Mouse (Mus musculus) limb, embryonic 14.5 days (tissue): ENCODE data around the gene Vsnl1. TPM values are rescaled to one million over a fixed set of nuclear protein-coding genes. Genes with fewer than 3 reads are reported as not detected.

Source experiments
- ATAC-seq: fragments of 200-750 bp; cut with Nextera tagmentation; 2 replicates; pipeline ENCODE4 v1.8.0; 2017; ENCODE audit warnings: low read depth, moderate number of reproducible peaks, moderate TSS enrichment; ENCODE audit not compliant: low FRiP score
- DNase-seq: peaks from one replicate; pipeline ENCODE4 v3.0.0-alpha.2; 2015; ENCODE audit warnings: low spot score
- H3K27ac ChIP-seq: fragments of 300-500 bp; sonication (generic); replicated peaks from 2 replicates; pipeline ENCODE4 v1.5.1; 2014; ENCODE audit warnings: low read depth, mild to moderate bottlenecking, low read length, moderate library complexity, mixed read lengths
- H3K27me3 ChIP-seq: fragments of 300-500 bp; sonication (generic); 2 replicates; pipeline ENCODE4 v1.6.1; 2014; ENCODE audit warnings: low read length, mixed read lengths; ENCODE audit not compliant: control insufficient read depth, insufficient read depth
- H3K36me3 ChIP-seq: fragments of 300-500 bp; sonication (generic); 2 replicates; pipeline ENCODE4 v1.6.1; 2014; ENCODE audit warnings: mild to moderate bottlenecking, low read length, moderate library complexity, mixed read lengths; ENCODE audit not compliant: control insufficient read depth, insufficient read depth
- H3K4me1 ChIP-seq: fragments of 300-500 bp; sonication (generic); 2 replicates; pipeline ENCODE4 v1.6.1; 2014; ENCODE audit warnings: antibody characterized with exemption, low read length, mixed read lengths; ENCODE audit not compliant: control insufficient read depth, insufficient read depth
- H3K4me2 ChIP-seq: fragments of 300-500 bp; sonication (generic); replicated peaks from 2 replicates; pipeline ENCODE4 v1.6.1; 2014; ENCODE audit warnings: low read depth, mild to moderate bottlenecking, low read length, moderate library complexity; ENCODE audit not compliant: severe bottlenecking
- H3K4me3 ChIP-seq: fragments of 300-500 bp; sonication (generic); replicated peaks from 2 replicates; pipeline ENCODE4 v1.5.1; 2014; ENCODE audit warnings: low read length
- H3K9ac ChIP-seq: fragments of 300-500 bp; sonication (generic); 2 replicates; pipeline ENCODE4 v1.6.1; 2014; ENCODE audit warnings: mild to moderate bottlenecking, low read depth, low read length, moderate library complexity; ENCODE audit not compliant: severe bottlenecking
- H3K9me3 ChIP-seq: fragments of 300-500 bp; sonication (generic); 2 replicates; pipeline ENCODE4 v1.6.1; 2016; ENCODE audit warnings: low read length; ENCODE audit not compliant: control insufficient read depth
- POLR2A ChIP-seq: fragments of 200-500 bp; IDR thresholded peaks from 2 replicates; pipeline ENCODE4 v1.8.0; 2012; ENCODE audit warnings: inconsistent platforms, mild to moderate bottlenecking, moderate library complexity, borderline replicate concordance; ENCODE audit not compliant: insufficient read depth, insufficient read length; ENCODE audit errors: extremely low read depth
- WGBS: fragments of 180-500 bp; shearing (Covaris S2); extraction: QIAGEN DNeasy Blood & Tissue Kit; methylation state at CpG from one replicate; pipeline ENCODE4 v1.1.7; 2014; 5-methylcytosine and 5-hydroxymethylcytosine counted together
- polyA plus RNA-seq, 2 experiments: library from polyadenylated mRNA; depleted of rRNA in 1 of 2; stranded (reverse) in 1 of 2; unstranded in 1 of 2; fragments of >200 nt; fragmentation: Nextera tagmentation in 1 of 2; extraction: Ambion mirVana in 1 of 2; gene quantifications; 2 replicates each; pipeline versions ENCODE4 v1.2.1 to v1.2.3; 2012 to 2014

The Vsnl1 gene
- polyA plus RNA-seq, 2 experiments, result 1.4 to 1.8 TPM

- 0 out of 2 replicates have a peak, but pooled peaks cover 21% of the 10 kb centered on the region for H3K27me3 ChIP-seq
- 29% methylated on average over 1 of the region's 1 CpGs for WGBS
- peaks cover 9% of the 10 kb centered on the region for H3K4me1 ChIP-seq
- no peak overlapping the region for H3K4me2 ChIP-seq
- no peaks in the 10 kb centered on the region for H3K36me3 ChIP-seq
- no peak overlapping the region for H3K27ac ChIP-seq
- TF ChIP-seq POLR2A, result no peak
- H3K4me3 ChIP-seq, result no peak overlapping the region
- ATAC-seq (no peak), DNase-seq (no peak)
- H3K9me3 ChIP-seq, result no peaks in the 10 kb centered on the region
- H3K9ac ChIP-seq, result no peak overlapping the region
Measured at GRCm38 (mm10) chr12:11433716-11434115, 2.7 kb downstream of the Vsnl1 start.

- no peak for DNase-seq
- no peak overlapping the region for H3K4me2 ChIP-seq
- H3K36me3 ChIP-seq, result no peaks in the 10 kb centered on the region
- no peak for TF ChIP-seq POLR2A
- H3K9ac ChIP-seq, result no peak overlapping the region
- H3K4me3 ChIP-seq, result no peak overlapping the region
- peaks cover 9% of the 10 kb centered on the region for H3K4me1 ChIP-seq
- H3K27me3 ChIP-seq, result 0 out of 2 replicates have a peak, but pooled peaks cover 21% of the 10 kb centered on the region
- H3K27ac ChIP-seq, result no peak overlapping the region
- H3K9me3 ChIP-seq, result no peaks in the 10 kb centered on the region
- ATAC-seq, result no peak
- 93% methylated on average over 1 of the region's 1 CpGs for WGBS
Measured at GRCm38 (mm10) chr12:11433126-11433525, 3.3 kb downstream of the Vsnl1 start.

GRCm38 (mm10) chr12:11427396-11427795 lies 9.0 kb downstream of the Vsnl1 start:
- DNase-seq (no peak), ATAC-seq (no peak)
- no peaks in the 10 kb centered on the region for H3K9me3 ChIP-seq
- H3K4me2 ChIP-seq, result no peak overlapping the region
- H3K4me3 ChIP-seq, result no peak overlapping the region
- WGBS, result 60% methylated on average over 4 of the region's 4 CpGs
- no peaks in the 10 kb centered on the region for H3K4me1 ChIP-seq
- no peaks in the 10 kb centered on the region for H3K27me3 ChIP-seq
- H3K36me3 ChIP-seq, result no peaks in the 10 kb centered on the region
- TF ChIP-seq POLR2A, result no peak
- no peak overlapping the region for H3K9ac ChIP-seq
- H3K27ac ChIP-seq, result no peak overlapping the region

- H3K9ac ChIP-seq, result no peak overlapping the region
- DNase-seq, result no peak
- no peak overlapping the region for H3K4me3 ChIP-seq
- WGBS, result 84% methylated on average over 6 of the region's 6 CpGs
- H3K4me2 ChIP-seq, result no peak overlapping the region
- no peaks in the 10 kb centered on the region for H3K9me3 ChIP-seq
- no peaks in the 10 kb centered on the region for H3K36me3 ChIP-seq
- H3K27ac ChIP-seq, result no peak overlapping the region
- ATAC-seq, result no peak
- H3K4me1 ChIP-seq, result no peaks in the 10 kb centered on the region
- no peaks in the 10 kb centered on the region for H3K27me3 ChIP-seq
- no peak for TF ChIP-seq POLR2A
Measured at GRCm38 (mm10) chr12:11418112-11418511, 18.3 kb downstream of the Vsnl1 start.

GRCm38 (mm10) chr12:11407679-11408078 lies 28.7 kb downstream of the Vsnl1 start:
- WGBS, result 94% methylated on average over 4 of the region's 4 CpGs
- ATAC-seq, result no peak

GRCm38 (mm10) chr12:11398791-11399190 lies 37.6 kb downstream of the Vsnl1 start:
- H3K4me2 ChIP-seq, result no peak overlapping the region
- TF ChIP-seq POLR2A, result no peak
- H3K9me3 ChIP-seq, result no peaks in the 10 kb centered on the region
- no peak overlapping the region for H3K9ac ChIP-seq
- H3K27me3 ChIP-seq, result no peaks in the 10 kb centered on the region
- no peak overlapping the region for H3K27ac ChIP-seq
- no peak for DNase-seq
- ATAC-seq, result no peak
- H3K4me3 ChIP-seq, result no peak overlapping the region
- H3K4me1 ChIP-seq, result no peaks in the 10 kb centered on the region
- WGBS, result 92% methylated on average over 6 of the region's 6 CpGs
- H3K36me3 ChIP-seq, result no peaks in the 10 kb centered on the region

More at GRCm38 (mm10) chr12:11407679-11408078, 28.7 kb downstream of the Vsnl1 start:
- H3K4me2 ChIP-seq, result no peak overlapping the region
- H3K4me3 ChIP-seq, result no peak overlapping the region
- H3K36me3 ChIP-seq, result no peaks in the 10 kb centered on the region
- H3K9ac ChIP-seq, result no peak overlapping the region
- no peaks in the 10 kb centered on the region for H3K9me3 ChIP-seq
- H3K27ac ChIP-seq, result no peak overlapping the region
- no peaks in the 10 kb centered on the region for H3K4me1 ChIP-seq
- no peak for DNase-seq
- no peaks in the 10 kb centered on the region for H3K27me3 ChIP-seq
- TF ChIP-seq POLR2A, result no peak
